ENCODE assay signal across 8 mouse cellular contexts in the genomic region with DNA sequence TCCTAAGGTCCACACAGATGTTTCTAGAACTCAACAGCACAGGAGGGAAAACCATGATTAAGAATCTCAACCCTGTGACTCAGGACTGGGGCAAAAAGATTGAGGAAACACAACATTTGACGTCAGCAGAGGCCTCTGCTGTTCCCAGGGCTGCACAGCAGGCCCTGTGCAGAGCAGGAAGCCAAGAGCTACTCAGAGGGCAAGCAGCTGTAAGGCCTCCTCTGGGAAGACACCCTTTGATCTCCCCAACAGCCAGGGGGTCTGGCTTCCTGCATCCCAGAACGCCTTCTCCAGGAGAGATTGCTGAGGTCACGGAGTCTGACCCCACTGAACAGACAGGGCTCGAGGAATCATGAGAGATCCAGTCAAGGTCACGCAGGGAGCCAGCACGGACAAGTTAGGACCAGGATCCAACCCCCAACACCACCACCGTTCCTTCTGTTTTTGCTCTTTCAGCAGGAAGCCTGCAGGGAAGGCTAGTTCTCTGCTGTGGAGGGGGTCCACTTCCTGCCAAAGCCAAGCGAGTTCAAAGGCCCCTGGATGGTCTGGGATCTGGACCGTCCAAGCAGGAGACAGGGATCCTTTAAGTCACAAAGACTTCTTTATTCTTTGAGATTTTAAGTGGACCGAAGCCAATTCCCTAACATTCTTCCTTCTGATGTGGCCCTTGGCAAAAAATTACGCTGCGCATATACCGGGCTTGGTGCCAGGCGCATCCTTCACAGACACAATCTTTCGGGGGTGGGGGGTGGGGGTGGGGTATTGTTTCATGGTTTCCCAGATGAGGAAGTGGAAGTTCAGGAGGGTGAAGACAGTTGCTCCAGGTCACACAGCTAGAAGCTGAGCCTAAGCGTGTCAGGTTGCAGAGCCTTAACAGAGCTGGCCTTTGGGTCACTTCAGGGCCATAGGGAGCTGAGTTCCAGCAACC. TPM values are rescaled to one million over a fixed set of nuclear protein-coding genes. Genes with fewer than 3 reads are reported as not detected.
DNase-seq lines count a peak whose midpoint lies in the region; ATAC-seq and TF ChIP-seq lines count a peak whose summit lies in the region.

No protein-coding gene starts in this region.

- peak overlapping the region; percentile 51 for H3K27ac ChIP-seq in layer of hippocampus, adult 2 months
- peak overlapping the region; percentile 80 for H3K27ac ChIP-seq in embryonic facial prominence, embryonic 12.5 days
- peak overlapping the region; percentile 91 for H3K27ac ChIP-seq in heart, embryonic 15.5 days
- peak overlapping the region; percentile 85 for H3K27ac ChIP-seq in kidney, postnatal 0 days
- H3K27ac ChIP-seq in stomach, embryonic 14.5 days (ENCODE audit: low read length) = peak overlapping the region; percentile 72; the same call in 1 of the 2 replicates

- no peaks in the 10 kb centered on the region for H3K36me3 ChIP-seq in embryonic facial prominence, embryonic 12.5 days
- no peaks in the 10 kb centered on the region for H3K36me3 ChIP-seq in heart, embryonic 15.5 days
- H3K36me3 ChIP-seq in kidney, postnatal 0 days (ENCODE audit: insufficient read depth, low read length) = no peaks in the 10 kb centered on the region
- H3K36me3 ChIP-seq in stomach, embryonic 14.5 days (ENCODE audit: control insufficient read depth, insufficient read depth, low read length) = no peaks in the 10 kb centered on the region

- peaks cover 40% of the 10 kb centered on the region for H3K4me1 ChIP-seq in embryonic facial prominence, embryonic 12.5 days
- H3K4me1 ChIP-seq in heart, embryonic 15.5 days (replicated peaks) = peaks cover 37% of the 10 kb centered on the region
- peaks cover 20% of the 10 kb centered on the region; the same call in 1 of the 2 replicates for H3K4me1 ChIP-seq in kidney, postnatal 0 days (replicated peaks; ENCODE audit: insufficient read depth, low read length)
- peaks cover 27% of the 10 kb centered on the region for H3K4me1 ChIP-seq in stomach, embryonic 14.5 days (ENCODE audit: control insufficient read depth, insufficient read depth, low read length)

- 17% methylated on average over 16 of the region's 16 CpGs for WGBS in embryonic facial prominence, embryonic 12.5 days
- 33% methylated on average over 16 of the region's 16 CpGs for WGBS in heart, embryonic 15.5 days
- WGBS in kidney, postnatal 0 days = 25% methylated on average over 16 of the region's 16 CpGs
- WGBS in stomach, embryonic 14.5 days = 32% methylated on average over 16 of the region's 16 CpGs

- no peaks in the 10 kb centered on the region for H3K27me3 ChIP-seq in embryonic facial prominence, embryonic 12.5 days
- H3K27me3 ChIP-seq in heart, embryonic 15.5 days = no peaks in the 10 kb centered on the region
- H3K27me3 ChIP-seq in kidney, postnatal 0 days (ENCODE audit: insufficient read depth, low read length) = no peaks in the 10 kb centered on the region
- H3K27me3 ChIP-seq in stomach, embryonic 14.5 days (ENCODE audit: control insufficient read depth, insufficient read depth, low read length) = no peaks in the 10 kb centered on the region

- H3K9ac ChIP-seq in embryonic facial prominence, embryonic 12.5 days = no peak overlapping the region
- no peak overlapping the region for H3K9ac ChIP-seq in heart, embryonic 15.5 days
- H3K9ac ChIP-seq in kidney, postnatal 0 days (ENCODE audit: low read depth, low read length) = no peak overlapping the region
- H3K9ac ChIP-seq in stomach, embryonic 14.5 days (replicated peaks; ENCODE audit: low read depth, low read length) = no peak overlapping the region

- H3K9me3 ChIP-seq in embryonic facial prominence, embryonic 12.5 days = no peaks in the 10 kb centered on the region
- H3K9me3 ChIP-seq in heart, embryonic 15.5 days (replicated peaks) = no peaks in the 10 kb centered on the region
- H3K9me3 ChIP-seq in kidney, postnatal 0 days (replicated peaks; ENCODE audit: low read length) = no peaks in the 10 kb centered on the region
- H3K9me3 ChIP-seq in stomach, embryonic 14.5 days (ENCODE audit: control insufficient read depth, low read depth, low read length) = no peaks in the 10 kb centered on the region

- ATAC-seq in embryonic facial prominence, embryonic 12.5 days (ENCODE audit: insufficient number of reproducible peaks, insufficient read depth, low FRiP score, low TSS enrichment) = peak; percentile 44; the same call in 1 of the 2 replicates
- peak; percentile 76 for ATAC-seq in heart, embryonic 15.5 days (replicated peaks; ENCODE audit: insufficient number of reproducible peaks, insufficient read depth, low FRiP score, low read depth)
- peak; percentile 78 for ATAC-seq in kidney, postnatal 0 days (replicated peaks; ENCODE audit: low FRiP score, low read depth)
- ATAC-seq in stomach, embryonic 14.5 days (ENCODE audit: insufficient number of reproducible peaks, insufficient read depth, low FRiP score, low read depth) = peak; percentile 70; the same call in 1 of the 2 replicates

- no peak for TF ChIP-seq CTCF in layer of hippocampus, adult 2 months (conservative IDR thresholded peaks at IDR 0.05)
- TF ChIP-seq CTCF in kidney, postnatal 0 days (IDR thresholded peaks at IDR 0.05; ENCODE audit: low read depth) = peak; percentile 22; the same call in 1 of the 2 replicates

- no peak for DNase-seq in layer of hippocampus, adult 2 months (ENCODE audit: low spot score in 2 of 2)
- DNase-seq in layer of hippocampus, postnatal 36 days = no peak
- DNase-seq in kidney, postnatal 0 days (ENCODE audit: low spot score) = peak; percentile 90
- DNase-seq in lung, postnatal 4 days = peak; percentile 71 to 82
- no peak for DNase-seq in left cerebral cortex, adult 11 months (ENCODE audit: low spot score)

- H3K4me2 ChIP-seq in embryonic facial prominence, embryonic 12.5 days (replicated peaks) = no peak overlapping the region
- no peak overlapping the region for H3K4me2 ChIP-seq in heart, embryonic 15.5 days
- no peak overlapping the region for H3K4me2 ChIP-seq in kidney, postnatal 0 days (ENCODE audit: low read length)
- H3K4me2 ChIP-seq in stomach, embryonic 14.5 days (replicated peaks; ENCODE audit: low read depth, low read length) = no peak overlapping the region

- no peak overlapping the region for H3K4me3 ChIP-seq in layer of hippocampus, adult 2 months
- H3K4me3 ChIP-seq in embryonic facial prominence, embryonic 12.5 days = no peak overlapping the region
- H3K4me3 ChIP-seq in heart, embryonic 15.5 days = no peak overlapping the region
- no peak overlapping the region for H3K4me3 ChIP-seq in kidney, postnatal 0 days (replicated peaks; ENCODE audit: low read depth, low read length)
- no peak overlapping the region for H3K4me3 ChIP-seq in stomach, embryonic 14.5 days (ENCODE audit: low read depth, low read length)

RNA-seq across cellular contexts. Expression of a gene that starts 34.2 kb away (rescaled TPM):
- 10 to 100 TPM; 25.8 to 26.8 TPM for total RNA-seq in layer of hippocampus, adult 2 months (2021)
- total RNA-seq in layer of hippocampus, postnatal 36 days (2021) = 10 to 100 TPM; 23.7 to 29.8 TPM
- 52.3 and 55.7 TPM in 2 replicates for polyA plus RNA-seq in embryonic facial prominence, embryonic 12.5 days (2016; fragmentation: Nextera tagmentation; extraction: Ambion mirVana)
- 14.2 and 21.1 TPM in 2 replicates for polyA plus RNA-seq in heart, embryonic 15.5 days (2015; fragmentation: Nextera tagmentation; extraction: Ambion mirVana)
- 31.1 and 31.2 TPM in 2 replicates for polyA plus RNA-seq in kidney, postnatal 0 days (2015; fragmentation: Nextera tagmentation; extraction: Ambion mirVana)
- polyA plus RNA-seq in stomach, embryonic 14.5 days (2014; fragmentation: Nextera tagmentation; extraction: Ambion mirVana) = 31.2 and 32.3 TPM in 2 replicates

RNA-seq across cellular contexts. Expression of a gene that starts 43.3 kb away (rescaled TPM):
- 10 to 100 TPM; 13.0 to 14.2 TPM for total RNA-seq in layer of hippocampus, adult 2 months (2021)
- 10 to 100 TPM; 13.9 to 14.2 TPM for total RNA-seq in layer of hippocampus, postnatal 36 days (2021)
- polyA plus RNA-seq in embryonic facial prominence, embryonic 12.5 days (2016; fragmentation: Nextera tagmentation; extraction: Ambion mirVana) = 18.8 and 19.7 TPM in 2 replicates
- polyA plus RNA-seq in heart, embryonic 15.5 days (2015; fragmentation: Nextera tagmentation; extraction: Ambion mirVana) = 2.3 and 2.9 TPM in 2 replicates
- polyA plus RNA-seq in kidney, postnatal 0 days (2015; fragmentation: Nextera tagmentation; extraction: Ambion mirVana) = 5.4 and 6.2 TPM in 2 replicates
- 4.8 and 5.2 TPM in 2 replicates for polyA plus RNA-seq in stomach, embryonic 14.5 days (2014; fragmentation: Nextera tagmentation; extraction: Ambion mirVana)

Comparison
In these comparisons a context has a peak if more than half of its experiments do, and no peak if none do; other contexts are left out.
1. DNase-seq: peak in kidney, postnatal 0 days (single experiment) and lung, postnatal 4 days (2 of 2); none in layer of hippocampus, adult 2 months (0 of 2), layer of hippocampus, postnatal 36 days (0 of 2) and left cerebral cortex, adult 11 months (single experiment).
2. Peak in every context shown above with its lines, with median percentiles within 50 percentile points of each other: H3K27ac ChIP-seq and ATAC-seq.